ENCODE assay signal across 9 mouse cellular contexts in genomic region chr17:28009066-28009715, GRCm38 (mm10).
A peak's percentile ranks its signal among the peaks of the same experiment; 100 is the strongest.
DNase-seq lines count a peak whose midpoint lies in the region; ATAC-seq and TF ChIP-seq lines count a peak whose summit lies in the region.
"Had no signal": no experiment of that assay in that cellular context is flagged by ENCODE, and none has a peak within 500 bp of the region (broad histone marks: within the 10 kb centered on the region; RNA-seq: fewer than 3 reads in every experiment).

No protein-coding gene starts in this region.

- peaks cover 55% of the 10 kb centered on the region for H3K4me1 ChIP-seq in kidney, postnatal 0 days (replicated peaks; ENCODE audit: insufficient read depth, low read length)
- H3K4me1 ChIP-seq in cortical plate, adult 2 months (ENCODE audit: control insufficient read depth, insufficient read depth, low read length) = peaks cover 15% of the 10 kb centered on the region
- H3K4me1 ChIP-seq in heart, embryonic 15.5 days (replicated peaks) = peaks cover 71% of the 10 kb centered on the region
- peaks cover 7 to 24% of the 10 kb centered on the region in 2 experiments for H3K4me1 ChIP-seq in liver, embryonic 14.5 days (replicated peaks; ENCODE audit: control insufficient read depth in 2 of 2, insufficient read depth in 2 of 2, low read length in 1 of 2)

- H3K9me3 ChIP-seq in kidney, postnatal 0 days (replicated peaks; ENCODE audit: low read length) = no peaks in the 10 kb centered on the region
- H3K9me3 ChIP-seq in heart, embryonic 15.5 days (replicated peaks) = no peaks in the 10 kb centered on the region
- H3K9me3 ChIP-seq in liver, embryonic 14.5 days (ENCODE audit: control insufficient read depth, low read length) = no peaks in the 10 kb centered on the region

- H3K9ac ChIP-seq in kidney, postnatal 0 days (ENCODE audit: low read depth, low read length) = 0 out of 2 replicates have a peak overlapping the region, but pooled peaks have one; percentile 23
- peak overlapping the region; percentile 54 for H3K9ac ChIP-seq in heart, embryonic 15.5 days
- H3K9ac ChIP-seq in liver, embryonic 14.5 days (replicated peaks) = 0 out of 2 replicates have a peak overlapping the region, but pooled peaks have one; percentile 9

- H3K4me2 ChIP-seq in kidney, postnatal 0 days (ENCODE audit: low read length) = peak overlapping the region; percentile 50
- H3K4me2 ChIP-seq in heart, embryonic 15.5 days = peak overlapping the region; percentile 64
- H3K4me2 ChIP-seq in liver, embryonic 14.5 days (ENCODE audit: low read depth) = peak overlapping the region; percentile 62

- WGBS in kidney, postnatal 0 days = 67% methylated on average over 10 of the region's 10 CpGs
- 79% methylated on average over 10 of the region's 10 CpGs for WGBS in heart, embryonic 15.5 days
- WGBS in liver, embryonic 14.5 days (ENCODE audit: insufficient replicate concordance) = 36% methylated on average over 10 of the region's 10 CpGs

- H3K36me3 ChIP-seq in kidney, postnatal 0 days (ENCODE audit: insufficient read depth, low read length) = 0 out of 2 replicates have a peak, but pooled peaks cover 4% of the 10 kb centered on the region
- no peaks in the 10 kb centered on the region for H3K36me3 ChIP-seq in heart, embryonic 15.5 days
- H3K36me3 ChIP-seq in liver, embryonic 14.5 days (replicated peaks; ENCODE audit: control insufficient read depth, insufficient read depth, low read depth) = no peaks in the 10 kb centered on the region

- no peak for TF ChIP-seq EP300 in liver, embryonic 14.5 days (IDR thresholded peaks at IDR 0.05; ENCODE audit: low read depth)

- DNase-seq in kidney, postnatal 0 days (ENCODE audit: low spot score) = no peak
- no peak for DNase-seq in kidney, postnatal 14 days
- DNase-seq in liver, embryonic 14.5 days (ENCODE audit: low read depth in 3 of 3, low spot score in 3 of 3) = no peak
- DNase-seq in layer of hippocampus, postnatal 14 days (ENCODE audit: low spot score in 2 of 2) = no peak
- DNase-seq in testis, postnatal 10 days (ENCODE audit: low spot score) = no peak

- TF ChIP-seq CTCF in kidney, postnatal 0 days (IDR thresholded peaks at IDR 0.05; ENCODE audit: low read depth) = no peak
- no peak for TF ChIP-seq CTCF in cortical plate, adult 2 months (IDR thresholded peaks at IDR 0.05; ENCODE audit: extremely low read depth, insufficient read depth, low read length)
- TF ChIP-seq CTCF in liver, embryonic 14.5 days (IDR thresholded peaks at IDR 0.05; ENCODE audit: low read depth) = no peak

- 0 out of 2 replicates have a peak overlapping the region, but pooled peaks have one; percentile 13 for H3K4me3 ChIP-seq in kidney, postnatal 0 days (replicated peaks; ENCODE audit: low read depth, low read length)
- peak overlapping the region; percentile 23 for H3K4me3 ChIP-seq in cortical plate, adult 2 months (ENCODE audit: insufficient read depth, low read length)
- peak overlapping the region; percentile 43 for H3K4me3 ChIP-seq in heart, embryonic 15.5 days
- H3K4me3 ChIP-seq in liver, embryonic 14.5 days (ENCODE audit: insufficient read depth in 1 of 2, low read depth in 2 of 2, low read length in 2 of 2) = peak overlapping the region; percentile 27 to 31; a peak in 3 of 4 replicates
- H3K4me3 ChIP-seq: erythroblast, embryonic 14.5 days had no signal

- peak overlapping the region; percentile 39; the same call in 1 of the 2 replicates for H3K27ac ChIP-seq in kidney, postnatal 0 days
- peak overlapping the region; percentile 71 for H3K27ac ChIP-seq in cortical plate, adult 2 months (ENCODE audit: insufficient read depth, low read length)
- H3K27ac ChIP-seq in heart, embryonic 15.5 days = peak overlapping the region; percentile 85
- H3K27ac ChIP-seq in liver, embryonic 14.5 days = no peak overlapping the region

- no peaks in the 10 kb centered on the region for H3K27me3 ChIP-seq in kidney, postnatal 0 days (ENCODE audit: insufficient read depth, low read length)
- no peaks in the 10 kb centered on the region for H3K27me3 ChIP-seq in heart, embryonic 15.5 days
- H3K27me3 ChIP-seq in liver, embryonic 14.5 days (ENCODE audit: control insufficient read depth, insufficient read depth, low read length) = no peaks in the 10 kb centered on the region

- TF ChIP-seq POLR2A in cortical plate, adult 2 months (IDR thresholded peaks at IDR 0.05; ENCODE audit: extremely low read depth, insufficient read depth, low read length) = no peak

- no peak for ATAC-seq in kidney, postnatal 0 days (replicated peaks; ENCODE audit: low FRiP score, low read depth)
- no peak for ATAC-seq in heart, embryonic 15.5 days (replicated peaks; ENCODE audit: insufficient number of reproducible peaks, insufficient read depth, low FRiP score, low read depth)
- no peak for ATAC-seq in liver, embryonic 14.5 days (ENCODE audit: insufficient read depth)
- ATAC-seq in CD4-positive, CD25-positive, alpha-beta regulatory T cell, adult 4 months = no peak
